Mouse (Mus musculus) heart, adult 9 months (tissue): Measurements from ENCODE around the gene Abcc4.

Experiments used
- DNase-seq, 2 experiments: peaks; one replicate each; pipeline ENCODE4 v3.0.0; 2022; ENCODE audit warnings: low spot score in 2 of 2

Abcc4 gene

GRCm38 (mm10) chr14:118642140-118642539 lies 63.9 kb downstream of the Abcc4 start:
- no peak for DNase-seq

DNA sequence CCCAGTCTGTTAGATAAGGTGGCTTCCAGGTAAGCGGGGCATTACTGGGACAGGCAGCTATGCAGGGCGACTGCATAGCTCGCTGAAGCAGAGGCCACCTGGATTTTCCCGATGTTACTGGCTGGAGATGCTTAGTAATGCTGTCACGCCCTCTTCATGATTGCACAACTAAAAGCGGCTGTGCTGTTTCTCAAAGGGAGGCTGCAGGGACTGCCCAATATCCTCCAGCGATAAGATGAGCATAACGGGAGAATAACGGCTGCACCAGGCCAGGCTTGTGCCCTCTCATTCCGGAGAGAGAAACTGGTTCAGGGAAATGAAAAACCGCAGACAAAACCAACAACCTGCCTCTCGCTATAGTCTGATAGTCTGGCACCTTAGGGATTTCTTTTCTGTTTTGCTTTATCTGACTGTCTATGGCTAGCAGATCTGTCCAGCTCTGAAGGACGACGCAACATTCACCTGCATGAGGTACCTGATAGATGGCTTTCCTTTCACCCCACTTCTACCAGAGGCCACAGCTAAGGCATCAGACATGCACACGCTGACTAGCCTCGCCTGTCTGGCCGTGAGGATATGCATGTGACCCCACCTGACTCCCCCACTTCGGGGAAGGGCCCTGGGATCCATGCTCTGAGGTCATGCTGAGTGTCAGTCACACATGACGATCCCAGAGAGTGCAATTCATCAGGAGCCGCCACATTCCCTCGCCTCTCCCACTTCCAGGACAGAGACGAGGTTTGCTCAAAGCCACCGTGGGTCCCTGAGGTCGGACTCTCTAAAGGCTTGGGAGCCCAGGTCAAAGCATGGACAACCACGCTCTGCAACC lies 67.4 kb downstream of the Abcc4 start:
- no peak for DNase-seq

GRCm38 (mm10) chr14:118635493-118636183 lies 70.4 kb downstream of the Abcc4 start:
- DNase-seq, result peak; percentile 79 to 84

GRCm38 (mm10) chr14:118629649-118630048 lies 76.4 kb downstream of the Abcc4 start:
- DNase-seq, result no peak

- DNase-seq, result no peak
These were observed 84.6 kb downstream of the Abcc4 start for GRCm38 (mm10) chr14:118621449-118621789.

DNA sequence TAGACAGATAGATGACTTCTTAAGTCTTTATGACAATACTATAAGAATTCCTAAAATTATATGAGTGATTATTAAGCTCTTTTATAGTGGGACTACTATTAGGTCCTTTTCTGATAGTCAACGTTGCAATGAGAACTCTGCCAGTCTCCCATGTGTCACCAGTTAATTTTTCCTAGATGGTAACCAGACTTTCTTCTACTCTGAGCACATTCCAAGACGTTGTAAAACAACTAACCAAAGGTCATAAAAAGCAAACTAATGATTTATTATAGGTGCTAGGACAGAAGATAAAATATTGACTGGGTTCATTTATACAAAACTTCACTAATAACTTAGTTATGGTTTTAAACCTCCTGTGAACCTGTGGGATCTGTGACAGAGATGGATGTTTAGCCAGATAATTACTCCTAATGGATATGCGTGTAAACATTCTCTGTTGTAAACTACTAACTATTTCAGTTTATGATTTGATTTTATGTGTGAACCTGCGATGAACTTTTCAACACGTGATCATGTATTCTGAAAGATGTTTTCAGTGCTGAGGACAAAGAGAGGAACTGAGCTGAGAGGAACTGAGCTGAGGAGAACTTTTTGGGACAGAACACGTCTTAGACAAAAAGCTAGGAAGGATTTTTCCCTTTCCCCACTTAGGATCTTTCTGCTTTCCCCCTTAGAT lies 85.1 kb downstream of the Abcc4 start:
- no peak for DNase-seq

DNA sequence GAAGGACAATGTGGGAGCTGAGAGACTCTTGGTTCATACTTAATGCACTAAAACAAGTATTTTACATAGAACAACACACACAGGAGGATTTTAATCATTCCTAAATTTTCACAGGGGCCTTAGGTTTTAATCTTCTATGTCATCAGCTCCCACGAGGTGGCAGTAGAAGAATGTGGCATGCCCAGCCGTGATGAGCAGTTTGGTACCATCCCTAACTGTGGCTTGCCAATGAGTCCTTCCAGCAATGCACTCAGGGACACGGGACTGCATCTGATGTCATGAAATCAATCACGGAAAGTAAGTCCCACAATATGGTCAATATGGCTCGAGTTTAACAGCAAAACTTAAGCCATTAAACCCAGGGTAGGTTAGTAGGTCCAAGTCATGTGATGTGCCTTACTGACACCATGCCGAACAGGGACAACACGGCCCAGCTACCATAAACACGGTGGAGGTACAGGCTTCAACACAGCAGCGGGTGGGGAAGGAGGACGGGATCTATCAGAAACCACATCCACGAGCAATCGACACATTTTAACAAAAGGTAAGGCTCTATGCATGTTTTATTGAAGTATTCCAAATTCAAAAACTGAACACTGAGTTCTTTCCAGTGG lies 89.2 kb downstream of the Abcc4 start:
- DNase-seq, result peak in 1 of 2 experiments; percentile 32

DNA sequence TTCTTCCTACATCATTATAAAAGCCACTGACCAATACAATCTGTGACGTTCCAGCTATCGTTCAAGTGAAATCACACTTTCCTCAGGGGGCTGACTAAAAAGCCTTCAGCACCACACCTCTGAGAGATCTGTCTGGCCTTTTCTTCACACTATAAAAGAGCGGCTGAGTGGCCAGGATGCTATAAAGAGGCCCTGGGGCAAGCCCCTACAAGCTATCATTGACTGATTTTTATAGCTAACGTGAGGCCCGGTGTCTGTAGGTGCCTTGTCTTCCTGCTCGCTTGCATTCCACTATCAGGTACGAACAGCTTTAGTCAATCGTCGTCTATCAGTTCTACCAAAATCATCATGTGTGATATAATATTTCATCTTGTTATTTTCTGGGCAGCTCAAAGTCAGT lies 92.3 kb downstream of the Abcc4 start:
- no peak for DNase-seq

GRCm38 (mm10) chr14:118611714-118612113 lies 94.3 kb downstream of the Abcc4 start:
- DNase-seq, result no peak

GRCm38 (mm10) chr14:118610786-118611185 lies 95.2 kb downstream of the Abcc4 start:
- no peak for DNase-seq

DNA sequence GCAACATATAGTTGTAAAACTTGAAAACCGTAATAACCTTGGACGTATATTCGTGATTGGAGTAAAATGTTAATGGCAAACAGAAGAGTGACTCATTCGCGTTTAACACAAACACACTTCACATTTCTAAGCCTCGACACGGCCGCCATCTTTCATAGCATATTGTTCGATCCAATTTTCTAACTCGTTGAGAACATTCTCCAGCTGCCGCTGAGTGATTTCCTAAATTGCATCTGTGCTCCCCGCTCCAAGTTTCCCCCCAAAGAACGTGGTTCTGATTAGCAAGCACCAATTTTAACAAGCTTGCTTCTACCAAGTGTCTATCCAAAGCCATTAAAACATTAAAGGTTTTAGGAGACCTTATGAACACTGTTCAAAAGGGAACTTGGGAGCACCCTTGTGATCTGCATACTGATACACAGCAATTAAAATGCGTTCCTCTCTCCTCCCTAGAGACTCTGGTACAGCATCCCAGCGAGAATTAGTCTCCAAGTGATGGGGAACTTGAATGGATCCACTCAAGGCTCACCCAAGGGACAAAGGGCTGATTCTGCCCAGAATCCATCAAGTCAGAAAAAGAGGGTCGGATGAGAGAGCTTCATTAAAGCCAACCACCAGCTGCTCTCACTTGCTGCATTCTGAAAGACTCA lies 97.1 kb downstream of the Abcc4 start:
- DNase-seq, result no peak

DNA sequence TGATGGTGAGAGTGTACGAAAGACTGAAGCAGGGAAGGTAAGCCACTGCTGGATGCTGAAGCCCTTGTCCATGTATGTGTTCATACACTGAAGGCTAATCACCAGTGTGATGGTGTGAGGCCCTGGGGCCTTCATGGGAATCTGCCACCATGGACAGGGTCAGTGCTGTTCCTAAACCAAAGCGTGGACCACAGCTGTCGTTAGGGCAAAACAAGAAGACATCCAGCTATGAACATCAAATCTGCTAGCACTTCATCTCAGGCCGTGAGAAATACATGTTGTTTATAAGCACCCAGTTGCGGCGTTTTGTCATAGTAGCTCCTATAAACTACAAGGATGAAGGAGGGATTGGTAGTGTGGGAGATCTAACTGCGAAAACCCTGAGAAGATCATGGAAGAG lies 97.7 kb downstream of the Abcc4 start:
- no peak for DNase-seq

GRCm38 (mm10) chr14:118606476-118606875 lies 99.5 kb downstream of the Abcc4 start:
- no peak for DNase-seq

GRCm38 (mm10) chr14:118604903-118605302 lies 101.1 kb downstream of the Abcc4 start:
- DNase-seq, result no peak

- DNase-seq, result no peak
These were observed 104.0 kb downstream of the Abcc4 start for GRCm38 (mm10) chr14:118602031-118602430.

GRCm38 (mm10) chr14:118600746-118601145 lies 105.3 kb downstream of the Abcc4 start:
- no peak for DNase-seq

DNA sequence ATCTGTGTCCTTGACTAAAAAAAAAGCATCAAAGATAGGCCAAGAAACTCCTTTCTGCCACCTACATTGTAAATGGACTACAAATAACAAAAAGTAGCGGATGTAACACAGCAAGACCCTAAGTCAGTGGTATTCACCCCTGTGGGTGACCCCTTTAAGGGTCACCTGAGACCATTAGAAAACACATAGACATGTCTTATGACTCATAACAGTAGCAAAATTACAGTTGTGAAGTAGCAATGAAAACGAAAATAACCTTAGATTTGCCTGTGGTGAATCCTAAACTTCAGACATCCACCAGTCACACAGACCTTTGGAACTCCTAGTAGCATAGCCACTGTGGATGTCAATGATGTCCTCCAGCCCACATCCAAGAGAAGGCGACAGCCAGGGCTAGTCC lies 107.3 kb downstream of the Abcc4 start:
- DNase-seq, result no peak

DNA sequence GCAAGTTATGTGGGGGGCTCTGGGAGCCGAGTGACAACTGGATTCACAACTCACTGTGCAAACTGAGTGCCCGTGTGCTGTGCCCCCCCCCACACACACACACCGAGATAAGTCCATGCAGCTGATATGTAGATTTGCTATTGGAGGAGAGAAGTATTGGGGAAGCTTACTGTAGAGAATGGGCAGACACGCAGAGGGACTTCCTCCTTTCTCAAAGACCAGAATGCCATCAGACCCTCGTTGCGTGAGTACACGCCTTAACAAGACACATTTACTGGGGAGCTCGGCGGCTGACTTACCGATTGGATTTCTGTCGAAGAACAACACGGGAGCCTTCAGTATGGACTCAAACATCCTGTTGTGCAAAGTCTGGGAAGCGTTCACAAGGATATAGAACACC lies 111.6 kb downstream of the Abcc4 start:
- DNase-seq, result no peak

- peak; percentile 39 to 43 for DNase-seq
These were observed 114.3 kb downstream of the Abcc4 start for GRCm38 (mm10) chr14:118591477-118592403.

- no peak for DNase-seq
These were observed 123.6 kb downstream of the Abcc4 start for GRCm38 (mm10) chr14:118582333-118582941.
